9 mouse cellular contexts compared by ENCODE assay signal in the genomic region with DNA sequence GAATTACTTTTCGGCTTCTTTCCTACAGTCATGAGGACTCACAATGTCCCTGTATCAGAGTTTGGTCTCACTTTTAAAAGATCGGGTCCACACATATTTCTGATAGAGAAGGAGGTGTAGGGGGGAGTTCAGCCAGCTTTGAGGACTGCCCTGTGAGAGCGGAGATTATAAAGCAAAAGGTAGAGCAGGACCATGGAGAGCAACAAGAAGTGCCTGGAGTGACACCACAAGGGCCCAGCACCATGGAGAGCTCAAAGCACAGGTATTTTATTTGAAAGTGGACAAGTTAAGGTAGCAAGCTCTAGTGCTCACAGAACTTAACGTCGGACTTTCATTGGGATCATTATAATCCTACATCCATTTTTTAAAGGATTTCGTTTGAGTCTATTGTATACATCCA. TPM values are rescaled to one million over a fixed set of nuclear protein-coding genes. Genes with fewer than 3 reads are reported as not detected.
A peak's percentile ranks its signal among the peaks of the same experiment; 100 is the strongest.
DNase-seq lines count a peak whose midpoint lies in the region; ATAC-seq and TF ChIP-seq lines count a peak whose summit lies in the region.
"Had no signal": no experiment of that assay in that cellular context is flagged by ENCODE, and none has a peak within 500 bp of the region (broad histone marks: within the 10 kb centered on the region; RNA-seq: fewer than 3 reads in every experiment).

No protein-coding gene starts in this region.

- H3K36me3 ChIP-seq in liver, embryonic 14.5 days (replicated peaks; ENCODE audit: control insufficient read depth, insufficient read depth, low read depth), result no peaks in the 10 kb centered on the region
- no peaks in the 10 kb centered on the region for H3K36me3 ChIP-seq in midbrain, embryonic 15.5 days (replicated peaks)
- H3K36me3 ChIP-seq in forebrain, embryonic 14.5 days (ENCODE audit: control insufficient read depth, insufficient read depth, low read length), result 0 out of 2 replicates have a peak, but pooled peaks cover 14% of the 10 kb centered on the region
- H3K36me3 ChIP-seq: stomach, embryonic 15.5 days had no signal

- TF ChIP-seq CTCF in liver, embryonic 14.5 days (IDR thresholded peaks at IDR 0.05; ENCODE audit: low read depth), result no peak

- no peak overlapping the region for H3K4me3 ChIP-seq in liver, embryonic 14.5 days (ENCODE audit: insufficient read depth in 1 of 2, low read depth in 2 of 2, low read length in 2 of 2)
- H3K4me3 ChIP-seq in midbrain, embryonic 15.5 days, result no peak overlapping the region
- H3K4me3 ChIP-seq in forebrain, embryonic 14.5 days (ENCODE audit: low read depth, low read length), result no peak overlapping the region
- H3K4me3 ChIP-seq: stomach, embryonic 15.5 days had no signal

- 23% methylated on average over 6 of the region's 6 CpGs for WGBS in liver, embryonic 14.5 days (ENCODE audit: insufficient replicate concordance)
- 56% methylated on average over 6 of the region's 6 CpGs for WGBS in midbrain, embryonic 15.5 days
- WGBS in forebrain, embryonic 14.5 days, result 48% methylated on average over 6 of the region's 6 CpGs

- H3K27ac ChIP-seq in liver, embryonic 14.5 days, result no peak overlapping the region
- H3K27ac ChIP-seq in midbrain, embryonic 15.5 days, result no peak overlapping the region
- H3K27ac ChIP-seq in forebrain, embryonic 14.5 days (ENCODE audit: low read depth, low read length), result no peak overlapping the region
- H3K27ac ChIP-seq: macrophage; stomach, embryonic 15.5 days had no signal

- peaks cover 19% of the 10 kb centered on the region for H3K27me3 ChIP-seq in liver, embryonic 14.5 days (ENCODE audit: control insufficient read depth, insufficient read depth, low read length)
- H3K27me3 ChIP-seq in midbrain, embryonic 15.5 days (replicated peaks), result no peaks in the 10 kb centered on the region
- no peaks in the 10 kb centered on the region for H3K27me3 ChIP-seq in forebrain, embryonic 14.5 days (replicated peaks; ENCODE audit: control insufficient read depth, insufficient read depth, low read length)

- no peak overlapping the region for H3K9ac ChIP-seq in liver, embryonic 14.5 days (replicated peaks)
- no peak overlapping the region for H3K9ac ChIP-seq in midbrain, embryonic 15.5 days
- H3K9ac ChIP-seq in forebrain, embryonic 14.5 days (ENCODE audit: low read length), result no peak overlapping the region
- H3K9ac ChIP-seq: stomach, embryonic 15.5 days had no signal

- no peak overlapping the region for H3K4me2 ChIP-seq in liver, embryonic 14.5 days (ENCODE audit: low read depth)
- no peak overlapping the region for H3K4me2 ChIP-seq in midbrain, embryonic 15.5 days
- no peak overlapping the region for H3K4me2 ChIP-seq in forebrain, embryonic 14.5 days (ENCODE audit: low read length)
- H3K4me2 ChIP-seq: stomach, embryonic 15.5 days had no signal

- TF ChIP-seq EP300 in liver, embryonic 14.5 days (IDR thresholded peaks at IDR 0.05; ENCODE audit: low read depth), result no peak

- peak; percentile 85 for DNase-seq in ES-CJ7 (ENCODE audit: low read depth, low spot score)
- peak; percentile 16 for DNase-seq in adipocyte (ENCODE audit: low spot score)
- peak; percentile 78 for DNase-seq in heart, postnatal 4 days
- DNase-seq in liver, embryonic 14.5 days (ENCODE audit: low read depth in 3 of 3, low spot score in 3 of 3), result peak; percentile 39 to 42 (median 41)
- no peak for DNase-seq in forebrain, embryonic 14.5 days (ENCODE audit: low spot score)

- no peaks in the 10 kb centered on the region for H3K9me3 ChIP-seq in liver, embryonic 14.5 days (ENCODE audit: control insufficient read depth, low read length)
- no peaks in the 10 kb centered on the region for H3K9me3 ChIP-seq in midbrain, embryonic 15.5 days
- no peaks in the 10 kb centered on the region for H3K9me3 ChIP-seq in forebrain, embryonic 14.5 days (replicated peaks; ENCODE audit: control insufficient read depth, low read length)
- H3K9me3 ChIP-seq: stomach, embryonic 15.5 days had no signal

- ATAC-seq in liver, embryonic 14.5 days (ENCODE audit: insufficient read depth), result no peak
- no peak for ATAC-seq in midbrain, embryonic 15.5 days (replicated peaks)
- ATAC-seq in frontal cortex, adult (ENCODE audit: low TSS enrichment), result no peak
- no peak for ATAC-seq in forebrain, embryonic 14.5 days

- peaks cover 0 to 6% of the 10 kb centered on the region in 2 experiments; a peak in 2 of 4 replicates for H3K4me1 ChIP-seq in liver, embryonic 14.5 days (replicated peaks; ENCODE audit: control insufficient read depth in 2 of 2, insufficient read depth in 2 of 2, low read length in 1 of 2)
- H3K4me1 ChIP-seq in midbrain, embryonic 15.5 days, result peaks cover 56% of the 10 kb centered on the region
- peaks cover 24% of the 10 kb centered on the region for H3K4me1 ChIP-seq in forebrain, embryonic 14.5 days (ENCODE audit: control insufficient read depth, insufficient read depth, low read length)

RNA-seq across cellular contexts. Expression of a gene that starts 5.8 kb away (rescaled TPM):
- total RNA-seq in heart, postnatal 4 days (2021), result 1 to 10 TPM; 1.2 to 1.6 TPM
- 0.42 and 0.44 TPM in 2 replicates for polyA plus RNA-seq in liver, embryonic 14.5 days (2012; rRNA removed)
- 0.87 and 0.89 TPM in 2 replicates for polyA plus RNA-seq in liver, embryonic 14.5 days (2014; fragmentation: Nextera tagmentation; extraction: Ambion mirVana)
- polyA plus RNA-seq in midbrain, embryonic 15.5 days (2015; fragmentation: Nextera tagmentation; extraction: Ambion mirVana), result 76.6 and 83.1 TPM in 2 replicates
- polyA plus RNA-seq in forebrain, embryonic 14.5 days (2014; fragmentation: Nextera tagmentation; extraction: Ambion mirVana), result 59.8 and 77.6 TPM in 2 replicates
- polyA plus RNA-seq: macrophage had no signal

RNA-seq across cellular contexts. Expression of a gene that starts 11.0 kb away (rescaled TPM):
- total RNA-seq in heart, postnatal 4 days (2021), result 1 to 10 TPM; 2.2 to 3.2 TPM
- 3.2 and 4.4 TPM in 2 replicates for polyA plus RNA-seq in liver, embryonic 14.5 days (2012; rRNA removed)
- 1.7 and 3.3 TPM in 2 replicates for polyA plus RNA-seq in liver, embryonic 14.5 days (2014; fragmentation: Nextera tagmentation; extraction: Ambion mirVana)
- 1.5 TPM in 2 replicates for polyA plus RNA-seq in midbrain, embryonic 15.5 days (2015; fragmentation: Nextera tagmentation; extraction: Ambion mirVana)
- polyA plus RNA-seq in forebrain, embryonic 14.5 days (2014; fragmentation: Nextera tagmentation; extraction: Ambion mirVana), result 2.3 and 4.0 TPM in 2 replicates

RNA-seq across cellular contexts. Expression of a gene that starts 28.1 kb away (rescaled TPM):
- total RNA-seq in heart, postnatal 4 days (2021), result under 1 TPM; 0.38 to 0.62 TPM
- 53.0 and 70.6 TPM in 2 replicates for polyA plus RNA-seq in liver, embryonic 14.5 days (2012; rRNA removed)
- polyA plus RNA-seq in liver, embryonic 14.5 days (2014; fragmentation: Nextera tagmentation; extraction: Ambion mirVana), result 76.9 and 84.9 TPM in 2 replicates
- polyA plus RNA-seq in midbrain, embryonic 15.5 days (2015; fragmentation: Nextera tagmentation; extraction: Ambion mirVana), result 20.2 and 22.4 TPM in 2 replicates
- polyA plus RNA-seq in forebrain, embryonic 14.5 days (2014; fragmentation: Nextera tagmentation; extraction: Ambion mirVana), result 10.5 and 12.0 TPM in 2 replicates
- polyA plus RNA-seq: macrophage had no signal

Comparison
In these comparisons a context has a peak if more than half of its experiments do, and no peak if none do; other contexts are left out.
1. RNA of a gene that starts 5.8 kb away (polyA plus RNA-seq): 76.6 to 83.1 TPM in midbrain, embryonic 15.5 days and 59.8 to 77.6 TPM in forebrain, embryonic 14.5 days; 0.42 to 0.89 TPM in liver, embryonic 14.5 days; every median in the first group is over 10 times any median in the second.